31 mouse cellular contexts compared by ENCODE assay signal in genomic region chr6:43396426-43396825, GRCm38 (mm10).
"Had no signal": no experiment of that assay in that cellular context is flagged by ENCODE, and none has a peak within 500 bp of the region (broad histone marks: within the 10 kb centered on the region; RNA-seq: fewer than 3 reads in every experiment).

No protein-coding gene starts in this region.

- H3K9ac ChIP-seq: heart, embryonic 12.5 days; heart, embryonic 13.5 days; heart, embryonic 15.5 days; hindbrain, embryonic 12.5 days; hindbrain, embryonic 13.5 days; hindbrain, embryonic 14.5 days; hindbrain, embryonic 15.5 days; intestine, embryonic 15.5 days; kidney, embryonic 15.5 days had no signal

- H3K4me3 ChIP-seq: heart, embryonic 10.5 days; heart, embryonic 12.5 days; heart, embryonic 13.5 days; heart, embryonic 15.5 days; hindbrain, embryonic 10.5 days; hindbrain, embryonic 12.5 days; hindbrain, embryonic 13.5 days; hindbrain, embryonic 15.5 days; intestine, embryonic 15.5 days; kidney, embryonic 15.5 days; layer of hippocampus, adult 2 months; left cerebral cortex, adult 2 months had no signal

- H3K4me1 ChIP-seq: heart, embryonic 10.5 days; heart, embryonic 12.5 days; heart, embryonic 13.5 days; heart, embryonic 15.5 days; hindbrain, embryonic 10.5 days; hindbrain, embryonic 12.5 days; hindbrain, embryonic 13.5 days; hindbrain, embryonic 15.5 days; intestine, embryonic 15.5 days; kidney, embryonic 15.5 days had no signal

- H3K27me3 ChIP-seq: heart, embryonic 12.5 days; heart, embryonic 13.5 days; heart, embryonic 15.5 days; hindbrain, embryonic 12.5 days; hindbrain, embryonic 13.5 days; hindbrain, embryonic 15.5 days; intestine, embryonic 15.5 days; kidney, embryonic 15.5 days had no signal

- H3K4me2 ChIP-seq: heart, embryonic 11.5 days; heart, embryonic 12.5 days; heart, embryonic 13.5 days; heart, embryonic 15.5 days; hindbrain, embryonic 12.5 days; hindbrain, embryonic 13.5 days; hindbrain, embryonic 14.5 days; hindbrain, embryonic 15.5 days; intestine, embryonic 15.5 days; kidney, embryonic 15.5 days had no signal

- H3K9me3 ChIP-seq: heart, embryonic 10.5 days; heart, embryonic 12.5 days; heart, embryonic 13.5 days; heart, embryonic 15.5 days; hindbrain, embryonic 10.5 days; hindbrain, embryonic 12.5 days; hindbrain, embryonic 13.5 days; hindbrain, embryonic 15.5 days; intestine, embryonic 15.5 days; kidney, embryonic 15.5 days had no signal

- ATAC-seq: inflammation-experienced regulatory T-cells, adult 6 months; intestine, embryonic 15.5 days; intestine, embryonic 16.5 days; intestine, postnatal 0 days had no signal

- H3K36me3 ChIP-seq: heart, embryonic 10.5 days; heart, embryonic 12.5 days; heart, embryonic 13.5 days; heart, embryonic 15.5 days; hindbrain, embryonic 10.5 days; hindbrain, embryonic 12.5 days; hindbrain, embryonic 13.5 days; hindbrain, embryonic 15.5 days; intestine, embryonic 15.5 days; kidney, embryonic 15.5 days had no signal

- DNase-seq: heart, postnatal 10 days; heart, postnatal 14 days; heart, postnatal 36 days; heart, postnatal 4 days; kidney, adult 11 months; kidney, adult 18-20 months; kidney, postnatal 10 days; kidney, postnatal 14 days; kidney, postnatal 25 days; kidney, postnatal 4 days; layer of hippocampus, adult 9-11 months; layer of hippocampus, postnatal 36 days had no signal

- H3K27ac ChIP-seq: heart, embryonic 10.5 days; heart, embryonic 13.5 days; heart, embryonic 15.5 days; hindbrain, embryonic 10.5 days; hindbrain, embryonic 12.5 days; hindbrain, embryonic 13.5 days; hindbrain, embryonic 14.5 days; hindbrain, embryonic 15.5 days; hindbrain, postnatal 0 days; intestine, embryonic 15.5 days; kidney, embryonic 15.5 days; kidney, postnatal 0 days; layer of hippocampus, adult 2 months; left cerebral cortex, adult 2 months had no signal
